Mouse (Mus musculus): Measurements from ENCODE around the gene Calca. TPM values are rescaled to one million over a fixed set of nuclear protein-coding genes. Genes with fewer than 3 reads are reported as not detected.
"Not testable (repeated sequence)": the region's sequence is repeated elsewhere in the genome, so short reads cannot be mapped to it uniquely, and the experiment has no call there.

The Calca gene
- total RNA-seq (2021), result not detected
- long read RNA-seq, experiment 1, result 0 reads
- long read RNA-seq, experiment 2, result 0 reads

DNA sequence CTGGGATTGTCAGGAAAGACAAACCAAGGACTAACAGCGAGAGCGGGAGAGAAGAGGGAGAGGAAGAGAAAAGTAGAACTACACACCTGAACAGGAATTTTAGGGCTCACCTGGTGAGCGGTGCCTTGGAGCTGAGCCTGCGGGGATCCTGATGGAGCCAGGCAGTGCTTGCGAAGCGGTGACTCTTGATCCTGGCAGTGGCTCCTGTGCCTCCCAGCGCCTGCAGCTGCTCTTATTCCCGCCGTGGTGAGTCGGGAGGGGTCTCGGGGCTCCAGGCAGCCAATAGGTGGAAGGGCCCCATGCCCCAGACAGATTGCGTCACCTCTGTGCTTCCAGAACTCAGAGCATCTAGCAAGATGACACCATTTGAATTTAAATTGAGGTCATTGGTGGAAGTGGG lies at the start of gene Calca:
Gene Calca, minus strand, starts transcription at position 256 of the 400 bp plus-strand sequence.
- no peak for DNase-seq
- intact Hi-C loops (cut with DNase I; ENCODE audit: low total_unique reads), result no loop called here

DNA sequence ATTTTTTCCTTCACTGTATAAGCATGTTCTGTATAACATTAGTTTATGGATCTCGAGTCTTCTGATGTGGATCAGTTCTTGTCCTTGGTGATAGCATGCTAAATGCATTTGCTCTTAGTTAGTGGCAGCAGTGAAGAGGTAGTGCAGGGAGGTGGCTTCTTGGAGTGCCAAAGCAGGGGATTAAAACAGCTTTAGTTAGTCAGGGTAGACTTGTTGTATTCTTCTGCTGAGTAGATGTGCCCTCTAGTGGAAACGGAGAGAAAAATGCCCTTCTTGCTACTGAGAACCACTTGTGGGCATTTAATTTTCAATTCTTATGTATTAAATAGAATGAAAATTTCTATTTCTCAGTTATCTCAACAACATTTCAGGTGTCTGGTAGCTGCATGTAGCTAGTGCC lies 36.5 kb upstream of the Calca start:
- no peak for DNase-seq
- intact Hi-C loops (cut with DNase I; ENCODE audit: low total_unique reads), result no loop called here

DNA sequence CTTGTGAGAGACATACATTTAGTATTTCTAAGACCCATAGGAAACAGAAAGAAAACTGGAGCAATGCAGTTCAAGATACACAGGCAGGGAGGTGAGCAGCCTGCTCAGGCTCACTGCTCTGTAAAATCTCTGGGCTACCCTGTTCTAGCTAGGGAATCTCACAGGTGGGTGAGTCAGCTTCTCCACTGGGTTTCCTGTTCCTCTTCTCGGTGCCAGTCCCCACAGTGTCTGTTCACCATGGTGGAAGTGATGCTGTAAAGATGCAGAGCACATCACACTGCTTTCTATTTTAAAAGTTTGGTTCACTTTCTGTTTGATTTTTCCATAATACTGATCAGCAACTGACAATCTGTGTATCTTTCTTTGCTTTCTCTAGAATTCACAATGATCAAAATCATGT lies 35.2 kb upstream of the Calca start:
- no peak for DNase-seq
- intact Hi-C loops (cut with DNase I; ENCODE audit: low total_unique reads), result no loop called here

DNA sequence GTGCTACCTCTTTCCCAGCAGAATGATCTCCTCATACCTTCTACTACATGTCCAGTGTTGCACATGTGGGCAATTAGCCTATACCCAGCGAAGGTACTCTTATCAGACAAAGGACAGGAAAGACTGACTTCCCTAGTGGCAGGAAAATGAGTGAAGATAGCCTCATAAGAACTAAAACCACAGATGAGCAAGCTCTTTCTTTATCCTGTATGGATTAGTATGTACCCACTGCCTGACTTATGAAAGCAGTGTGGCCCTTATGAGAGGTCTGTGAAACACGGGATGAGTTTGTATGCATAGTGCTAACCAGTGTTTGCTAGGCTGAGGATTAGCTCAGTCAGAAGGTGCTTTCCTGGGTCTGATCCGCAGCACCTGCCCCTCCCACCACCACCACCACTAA lies 13.6 kb upstream of the Calca start:
- no peak for DNase-seq
- intact Hi-C loops (cut with DNase I; ENCODE audit: low total_unique reads), result no loop called here

DNA sequence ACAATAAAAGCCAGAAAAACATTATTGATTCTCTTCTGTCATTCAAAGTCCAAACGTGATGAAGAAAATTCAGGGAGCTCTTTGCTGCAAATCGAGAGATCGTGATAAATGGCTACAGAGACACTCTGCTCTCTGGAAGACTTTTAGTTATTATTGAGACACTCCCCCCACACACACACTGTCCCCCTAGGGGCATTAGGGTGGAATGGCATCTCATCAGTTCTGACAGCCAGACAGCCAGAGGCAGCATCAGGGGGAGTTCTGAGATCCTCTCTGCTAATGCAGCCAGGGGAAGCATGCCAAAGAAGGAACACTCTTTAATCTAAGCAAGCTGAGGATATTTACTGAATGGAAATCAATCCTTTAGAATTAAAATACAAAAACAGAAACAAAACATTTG lies 12.6 kb upstream of the Calca start:
- DNase-seq, result no peak
- intact Hi-C loops (cut with DNase I; ENCODE audit: low total_unique reads), result no loop called here

DNA sequence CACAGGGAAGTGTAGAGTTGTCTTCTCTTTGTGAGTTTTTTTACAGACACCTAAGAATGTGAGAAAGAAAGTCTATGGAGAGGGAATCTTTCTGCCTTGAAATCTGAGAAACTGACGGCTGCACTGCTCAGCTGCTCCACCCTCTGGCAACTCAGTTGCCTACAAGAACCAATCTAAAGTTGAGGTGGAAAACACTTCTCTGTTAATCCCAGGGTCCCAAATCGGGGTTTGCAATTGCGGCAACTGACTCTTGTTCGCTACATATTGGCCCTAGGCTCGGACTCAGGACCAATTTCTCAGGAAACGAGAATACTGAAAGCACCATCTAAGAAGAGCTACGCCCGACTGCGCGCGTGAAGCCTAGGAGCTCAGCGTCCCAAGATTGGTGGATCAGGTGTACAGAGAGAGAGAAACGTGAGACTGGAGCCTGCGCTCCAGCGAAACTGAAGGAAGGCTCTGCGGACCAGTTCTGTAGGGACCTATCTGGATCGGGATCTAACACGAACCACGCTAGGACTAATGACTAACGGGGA lies 522 bp downstream of the Calca start:
- no peak for DNase-seq
- intact Hi-C loops (cut with DNase I; ENCODE audit: low total_unique reads), result no loop called here

DNA sequence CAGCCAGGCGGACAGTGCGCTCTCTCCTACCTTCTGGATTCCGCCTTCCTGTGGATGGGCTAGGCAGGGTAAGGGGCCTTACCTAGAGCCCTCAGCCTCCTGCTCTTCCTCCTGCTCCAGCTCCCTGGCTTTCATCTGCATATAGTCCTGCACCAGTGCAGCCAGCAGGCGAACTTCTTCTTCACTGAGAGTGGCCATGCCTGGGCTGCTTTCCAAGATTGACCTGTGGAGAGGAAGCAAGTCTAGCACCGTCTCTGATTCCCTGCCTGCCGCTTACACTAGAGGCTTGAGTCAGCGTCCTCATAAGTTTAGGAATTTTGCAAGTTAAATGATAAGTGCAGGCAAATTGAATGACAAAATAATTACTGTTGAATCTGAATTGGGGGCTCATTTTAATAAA lies 1.8 kb downstream of the Calca start:
- intact Hi-C loops (cut with DNase I; ENCODE audit: low total_unique reads), result no loop called here
- no peak for DNase-seq

DNA sequence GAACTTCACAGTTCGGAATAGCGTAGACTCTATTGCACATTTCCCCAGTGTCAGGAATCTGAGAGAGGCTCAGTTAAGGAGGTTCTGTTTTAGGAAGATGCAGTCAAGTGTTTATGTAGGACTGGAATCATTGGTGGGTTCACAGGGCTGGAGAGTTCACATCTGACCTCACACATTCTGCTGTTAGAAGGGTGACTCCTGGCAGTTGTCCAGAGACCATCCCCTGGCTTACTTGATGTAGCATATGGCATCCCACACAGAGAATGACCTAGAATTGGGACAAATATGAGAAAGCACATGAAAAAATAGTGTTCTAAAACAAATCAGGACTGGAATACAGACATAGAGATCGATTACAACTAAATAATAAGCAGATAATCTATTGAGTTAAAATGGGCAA lies 10.2 kb downstream of the Calca start:
- intact Hi-C loops (cut with DNase I; ENCODE audit: low total_unique reads), result no loop called here
- DNase-seq, result no peak

DNA sequence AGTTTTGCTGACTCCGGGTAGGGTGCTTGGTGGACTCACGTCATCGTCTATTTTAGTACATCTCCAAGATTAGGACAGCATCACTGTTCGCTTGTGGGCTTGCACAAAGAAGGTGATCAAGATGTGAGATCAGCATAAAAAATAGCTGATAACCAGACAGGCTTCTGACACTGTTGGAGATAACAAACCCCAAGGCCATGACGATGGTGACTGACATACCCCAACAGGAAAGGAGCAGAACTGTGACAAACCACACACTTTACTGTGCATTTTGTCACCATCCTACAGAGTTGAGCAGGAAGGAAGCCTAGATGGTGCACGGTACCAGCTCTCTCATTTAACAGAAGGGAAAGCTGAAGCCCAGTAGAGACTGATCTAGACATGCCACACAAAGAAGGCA lies 19.4 kb downstream of the Calca start:
- intact Hi-C loops (cut with DNase I; ENCODE audit: low total_unique reads), result no loop called here
- no peak for DNase-seq

DNA sequence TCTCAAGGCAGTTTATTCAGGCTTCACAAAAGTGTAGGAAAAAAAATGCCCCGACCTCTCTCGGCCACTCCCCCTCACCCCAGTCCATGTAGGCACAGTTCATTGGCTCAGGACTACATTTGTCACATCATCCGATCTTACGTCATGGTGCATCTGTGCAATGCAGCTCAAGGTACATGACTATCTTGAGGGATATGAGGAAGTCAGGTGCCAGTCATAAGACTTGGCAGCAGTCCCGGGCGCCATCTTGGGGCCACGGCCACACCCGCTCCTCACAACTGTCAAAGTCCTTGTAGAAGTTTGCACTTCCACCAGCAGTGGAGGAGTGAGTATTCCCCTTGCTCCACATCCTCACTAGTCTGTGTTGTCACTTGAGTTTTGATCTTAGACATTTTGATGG lies 41.8 kb downstream of the Calca start:
- intact Hi-C loops (cut with DNase I; ENCODE audit: low total_unique reads); DNase-seq: not testable (repeated sequence)

DNA sequence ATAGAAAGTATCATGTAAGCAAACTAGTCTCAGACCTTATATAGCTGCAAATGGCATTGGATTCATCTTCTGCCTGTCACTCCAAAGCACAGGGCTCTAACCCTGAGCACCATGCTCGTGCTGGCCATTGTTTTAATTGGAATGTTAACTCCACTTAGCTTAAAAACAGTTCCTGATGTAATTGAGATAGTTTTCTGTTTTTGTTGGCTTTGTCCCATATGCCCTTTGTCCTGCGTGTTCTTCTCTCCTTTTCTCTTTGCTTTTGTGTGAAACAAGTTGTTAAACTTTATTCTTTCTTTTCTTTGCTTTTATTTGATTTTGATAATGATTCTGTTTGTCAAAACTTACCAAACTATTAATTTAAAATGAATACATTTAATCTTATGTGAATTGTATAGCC lies 53.7 kb downstream of the Calca start:
- no peak for DNase-seq
- intact Hi-C loops (cut with DNase I; ENCODE audit: low total_unique reads), result no loop called here

Other genes starting within 250 kb of the Calca start
- gene Pde3b, start 221.1 kb downstream of the Calca start, total RNA-seq (2021), result 1 to 10 TPM; 3.6 to 4.9 TPM
- under 1 TPM; 0.45 to 0.47 TPM for gene Cyp2r1, start 73.4 kb downstream of the Calca start, total RNA-seq (2021)
- gene Calcb, start 82.3 kb upstream of the Calca start, total RNA-seq (2021), result not detected
- gene Insc, start 107.3 kb upstream of the Calca start, total RNA-seq (2021), result 1 to 10 TPM; 1.0 to 3.4 TPM